Mouse (Mus musculus): ENCODE data around the gene Kmt2b. TPM values are rescaled to one million over a fixed set of nuclear protein-coding genes. Genes with fewer than 3 reads are reported as not detected.
A peak's percentile ranks its signal among the peaks of the same experiment; 100 is the strongest.

Kmt2b gene
- polyA plus RNA-seq, 1 experiment from 2014 or later = 12.6 TPM

GRCm38 (mm10) chr7:30585170-30585569 lies 3.4 kb downstream of the Kmt2b start:
- Histone ChIP-seq H3K27me3 (no peaks in the 10 kb centered on the region), H3K4me2 (replicated peaks) (no peak overlapping the region), H3K4me1 (peaks cover 20% of the 10 kb centered on the region), H3K27ac (no peak overlapping the region), H3K9me3 (no peaks in the 10 kb centered on the region), H3K9ac (no peak overlapping the region), H3K4me3 (no peak overlapping the region), H3K36me3 (peaks cover 67% of the 10 kb centered on the region)
- ATAC-seq (ENCODE audit: low FRiP score, low read depth) = no peak
- WGBS = 93% methylated on average over 7 of the region's 7 CpGs

DNA sequence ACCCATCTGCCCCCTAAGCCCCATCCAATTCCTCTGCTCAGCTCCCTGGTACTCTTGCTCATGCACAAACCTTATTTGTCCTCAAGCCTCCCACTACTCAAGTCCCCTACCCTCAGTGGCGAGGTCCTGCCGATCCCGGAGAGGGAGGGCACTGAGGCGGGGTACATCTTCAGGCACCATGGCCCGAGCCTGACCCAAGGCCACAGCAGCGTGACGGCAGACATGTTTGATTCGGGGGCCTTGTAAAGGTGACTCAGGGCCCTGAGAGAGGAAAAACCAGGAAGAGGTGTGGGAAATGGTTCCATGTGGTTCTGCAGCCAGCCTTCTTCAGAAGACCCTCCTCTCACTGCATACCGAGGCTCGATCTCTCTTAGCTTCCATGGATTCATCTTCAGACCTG lies 4.2 kb downstream of the Kmt2b start:
- Histone ChIP-seq H3K4me3 (no peak overlapping the region), H3K4me1 (peaks cover 13% of the 10 kb centered on the region), H3K27ac (no peak overlapping the region), H3K9me3 (no peaks in the 10 kb centered on the region), H3K9ac (no peak overlapping the region), H3K4me2 (replicated peaks) (no peak overlapping the region), H3K36me3 (peaks cover 75% of the 10 kb centered on the region), H3K27me3 (no peaks in the 10 kb centered on the region)
- WGBS = 94% methylated on average over 10 of the region's 10 CpGs
- no peak for ATAC-seq (ENCODE audit: low FRiP score, low read depth)

- Histone ChIP-seq H3K4me1 (peaks cover 1% of the 10 kb centered on the region), H3K36me3 (peaks cover 100% of the 10 kb centered on the region), H3K4me2 (replicated peaks) (no peak overlapping the region), H3K27ac (no peak overlapping the region), H3K9ac (no peak overlapping the region), H3K27me3 (no peaks in the 10 kb centered on the region), H3K4me3 (no peak overlapping the region), H3K9me3 (no peaks in the 10 kb centered on the region)
- 94% methylated on average over 16 of the region's 16 CpGs for WGBS
- ATAC-seq (ENCODE audit: low FRiP score, low read depth) = no peak
These were observed 7.0 kb downstream of the Kmt2b start for GRCm38 (mm10) chr7:30581547-30581946.

DNA sequence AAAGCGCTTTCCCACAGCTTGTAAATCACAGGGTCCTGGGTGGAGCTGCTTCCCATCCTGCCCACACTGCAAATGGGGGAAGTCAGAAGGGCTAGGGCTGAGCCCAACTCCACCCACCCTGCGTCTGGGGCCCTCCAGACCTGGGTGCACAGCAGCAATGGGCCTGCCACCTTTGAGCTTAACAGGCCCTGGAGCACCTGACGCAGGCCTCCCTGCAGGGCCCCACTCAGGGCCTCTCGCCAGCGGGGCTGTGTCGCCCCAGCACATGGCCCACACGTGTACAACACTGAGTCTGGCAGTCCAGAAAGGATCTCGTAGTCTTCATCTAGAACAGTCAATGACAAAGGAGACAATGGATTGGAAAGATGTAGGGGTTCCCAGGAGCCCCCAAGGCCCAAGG lies 8.6 kb downstream of the Kmt2b start:
- no peaks in the 10 kb centered on the region for H3K27me3 ChIP-seq
- WGBS = 92% methylated on average over 8 of the region's 8 CpGs
- H3K4me2 ChIP-seq (replicated peaks) = no peak overlapping the region
- H3K9me3 ChIP-seq = no peaks in the 10 kb centered on the region
- peaks cover 100% of the 10 kb centered on the region for H3K36me3 ChIP-seq
- H3K4me1 ChIP-seq = no peaks in the 10 kb centered on the region
- no peak overlapping the region for H3K9ac ChIP-seq
- H3K27ac ChIP-seq = no peak overlapping the region
- no peak overlapping the region for H3K4me3 ChIP-seq
- ATAC-seq (ENCODE audit: low FRiP score, low read depth) = no peak

- WGBS = 87% methylated on average over 2 of the region's 2 CpGs
- no peak for ATAC-seq (ENCODE audit: low FRiP score, low read depth)
- Histone ChIP-seq H3K9me3 (no peaks in the 10 kb centered on the region), H3K36me3 (peaks cover 97% of the 10 kb centered on the region), H3K4me3 (no peak overlapping the region), H3K27me3 (no peaks in the 10 kb centered on the region), H3K4me1 (no peaks in the 10 kb centered on the region), H3K4me2 (replicated peaks) (no peak overlapping the region), H3K9ac (no peak overlapping the region), H3K27ac (no peak overlapping the region)
These were observed 15.6 kb downstream of the Kmt2b start for GRCm38 (mm10) chr7:30572969-30573368.

DNA sequence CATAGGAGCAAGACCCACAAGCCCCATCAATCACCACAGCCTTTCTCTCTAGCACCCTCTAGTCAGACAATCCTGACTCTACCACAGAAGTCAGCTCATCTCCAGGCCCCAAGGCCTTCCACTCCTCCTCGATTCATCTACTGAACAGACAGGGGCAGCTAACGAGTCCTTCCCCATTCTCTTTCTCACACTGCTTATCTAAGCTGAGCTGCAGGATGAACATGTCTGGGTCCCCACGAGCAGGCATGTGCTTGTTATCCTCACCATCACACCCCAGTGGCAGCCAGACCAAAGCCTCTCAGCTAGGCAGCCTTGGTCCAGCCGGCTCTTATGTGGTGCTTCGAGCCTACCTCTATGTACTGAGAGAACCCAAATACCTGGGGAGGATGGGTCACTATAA lies 16.1 kb downstream of the Kmt2b start:
- Histone ChIP-seq H3K27me3 (no peaks in the 10 kb centered on the region), H3K4me1 (no peaks in the 10 kb centered on the region), H3K9ac (no peak overlapping the region), H3K9me3 (no peaks in the 10 kb centered on the region), H3K4me3 (no peak overlapping the region), H3K36me3 (peaks cover 95% of the 10 kb centered on the region), H3K27ac (no peak overlapping the region), H3K4me2 (replicated peaks) (no peak overlapping the region)
- 91% methylated on average over 5 of the region's 5 CpGs for WGBS
- no peak for ATAC-seq (ENCODE audit: low FRiP score, low read depth)

- Histone ChIP-seq H3K27me3 (no peaks in the 10 kb centered on the region), H3K36me3 (peaks cover 70% of the 10 kb centered on the region), H3K9me3 (no peaks in the 10 kb centered on the region), H3K4me2 (replicated peaks) (no peak overlapping the region), H3K4me3 (no peak overlapping the region), H3K4me1 (peaks cover 7% of the 10 kb centered on the region), H3K9ac (no peak overlapping the region), H3K27ac (no peak overlapping the region)
- 91% methylated on average over 11 of the region's 11 CpGs for WGBS
- no peak for ATAC-seq (ENCODE audit: low FRiP score, low read depth)
These were observed 21.0 kb downstream of the Kmt2b start for GRCm38 (mm10) chr7:30567555-30567954.

DNA sequence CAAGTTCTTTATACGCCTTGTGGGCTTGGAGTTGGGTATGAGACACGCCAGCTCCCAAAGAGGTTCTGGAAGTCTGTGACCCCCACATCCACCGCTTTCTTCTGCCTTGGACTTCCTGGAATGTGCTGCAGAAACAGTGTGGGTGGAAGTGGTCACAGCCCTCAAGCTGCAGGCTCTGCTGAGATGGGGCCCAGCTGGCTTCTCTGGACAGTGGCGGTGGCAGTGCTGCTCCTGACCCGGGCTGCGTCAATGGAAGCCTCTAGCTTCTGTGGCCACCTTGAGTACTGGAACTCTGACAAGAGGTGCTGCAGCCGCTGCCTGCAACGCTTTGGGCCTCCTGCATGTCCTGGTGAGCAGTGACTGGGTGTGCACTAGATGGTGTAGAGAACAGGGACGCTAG lies 22.5 kb downstream of the Kmt2b start:
- no peak for ATAC-seq (ENCODE audit: low FRiP score, low read depth)
- no peak overlapping the region for H3K9ac ChIP-seq
- H3K27ac ChIP-seq = no peak overlapping the region
- H3K27me3 ChIP-seq = no peaks in the 10 kb centered on the region
- no peak overlapping the region for H3K4me3 ChIP-seq
- WGBS = 93% methylated on average over 9 of the region's 9 CpGs
- H3K4me1 ChIP-seq = peaks cover 16% of the 10 kb centered on the region
- no peaks in the 10 kb centered on the region for H3K9me3 ChIP-seq
- peaks cover 58% of the 10 kb centered on the region for H3K36me3 ChIP-seq
- H3K4me2 ChIP-seq (replicated peaks) = no peak overlapping the region

DNA sequence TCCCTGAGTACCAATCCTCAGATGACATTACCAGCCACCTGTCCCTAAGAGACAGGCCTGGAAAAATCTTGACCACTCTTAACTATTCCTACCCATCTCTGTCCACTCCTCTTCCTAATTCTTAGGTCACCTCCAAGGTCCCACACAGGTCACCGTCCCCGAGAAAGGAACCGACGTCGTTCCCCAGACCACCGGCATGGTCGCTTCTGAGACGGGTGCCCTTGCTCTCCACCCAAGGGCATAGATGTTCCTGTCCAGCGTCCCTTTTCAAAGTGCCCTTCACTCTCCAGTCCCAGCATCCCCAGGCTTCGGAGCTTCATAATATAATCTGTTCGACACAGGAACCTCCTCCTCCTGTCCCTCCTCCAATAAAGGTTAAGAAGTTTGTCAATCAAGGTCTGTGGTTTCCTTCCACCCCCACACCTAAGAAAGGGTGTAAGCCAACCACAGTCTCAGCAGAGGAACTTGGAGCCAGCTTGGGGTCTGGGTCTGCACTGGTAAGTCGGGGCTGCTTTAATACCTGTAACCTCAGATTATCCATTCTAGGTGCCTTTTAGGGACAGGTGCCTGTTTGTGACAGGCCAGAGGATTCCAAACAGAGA lies 23.5 kb downstream of the Kmt2b start, which contains the start of gene Igflr1:
Gene Igflr1, plus strand, starts transcription at position 458 of the 602 bp plus-strand sequence.
- 96% methylated on average over 12 of the region's 12 CpGs for WGBS
- peaks cover 48% of the 10 kb centered on the region for H3K36me3 ChIP-seq

DNA sequence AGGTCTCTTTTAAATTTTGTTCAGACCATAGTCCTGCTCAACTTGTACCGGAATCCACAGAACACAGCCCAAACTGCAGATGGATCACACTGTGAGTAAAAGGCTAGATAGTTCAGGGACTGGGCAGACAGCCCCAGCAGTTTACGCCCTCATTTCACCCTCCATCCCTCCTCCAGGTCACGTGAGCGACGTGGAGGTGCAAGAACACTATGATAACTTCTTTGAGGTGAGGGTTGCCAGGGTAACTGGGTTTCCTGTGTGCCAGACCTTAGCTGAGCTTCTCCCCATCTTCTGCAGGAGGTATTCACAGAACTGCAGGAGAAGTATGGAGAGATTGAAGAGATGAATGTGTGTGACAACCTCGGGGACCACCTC lies 24.6 kb downstream of the Kmt2b start:
- H3K4me2 ChIP-seq (replicated peaks) = peak overlapping the region; percentile 82
- no peaks in the 10 kb centered on the region for H3K27me3 ChIP-seq
- H3K27ac ChIP-seq = peak overlapping the region; percentile 97; the same call in 1 of the 2 replicates
- H3K4me1 ChIP-seq = peaks cover 25% of the 10 kb centered on the region
- H3K9ac ChIP-seq = peak overlapping the region; percentile 81
- peak overlapping the region; percentile 74 for H3K4me3 ChIP-seq
- peaks cover 36% of the 10 kb centered on the region for H3K36me3 ChIP-seq
- 20% methylated on average over 6 of the region's 6 CpGs for WGBS
- no peaks in the 10 kb centered on the region for H3K9me3 ChIP-seq
- ATAC-seq (ENCODE audit: low FRiP score, low read depth) = no peak

More for the DNA sequence above, 23.5 kb downstream of the Kmt2b start, which contains the start of gene Igflr1:
- Histone ChIP-seq H3K4me3 (peak within 1 kb of the TSS; percentile 74; the same call in 1 of the 2 replicates), H3K27me3 (no peaks in the 10 kb centered on the region), H3K4me1 (peaks cover 19% of the 10 kb centered on the region), H3K4me2 (replicated peaks) (peak within 1 kb of the TSS; percentile 82), H3K9me3 (no peaks in the 10 kb centered on the region), H3K27ac (no peak within 1 kb of the TSS; the same call in 1 of the 2 replicates), H3K9ac (no peak within 1 kb of the TSS)
- no peak for ATAC-seq (ENCODE audit: low FRiP score, low read depth)

GRCm38 (mm10) chr7:30563117-30563905 lies 25.2 kb downstream of the Kmt2b start, which contains the start of the genes U2af1l4, Gm49396 and Psenen:
U2af1l4 (plus strand) TSS chr7:30563301.
Gm49396 (plus strand) TSS chr7:30563344.
Psenen (minus strand) TSS chr7:30563627.
- under 1% methylated on average over 45 of the region's 45 CpGs for WGBS
- no peaks in the 10 kb centered on the region for H3K27me3 ChIP-seq
- H3K36me3 ChIP-seq = peaks cover 30% of the 10 kb centered on the region
- ATAC-seq (ENCODE audit: low FRiP score, low read depth) = peak; percentile 89
- peaks cover 31% of the 10 kb centered on the region for H3K4me1 ChIP-seq
- H3K4me2 ChIP-seq (replicated peaks) = peak within 1 kb of the TSS; percentile 82
- H3K4me3 ChIP-seq = peak within 1 kb of the TSS; percentile 74
- H3K9ac ChIP-seq = peak within 1 kb of the TSS; percentile 81
- peak within 1 kb of the TSS; percentile 97 for H3K27ac ChIP-seq
- no peaks in the 10 kb centered on the region for H3K9me3 ChIP-seq

- no peak; the same call in 1 of the 2 replicates for ATAC-seq (ENCODE audit: low FRiP score, low read depth)
- WGBS = 1% methylated on average over 27 of the region's 27 CpGs
- H3K27ac ChIP-seq = peak overlapping the region; percentile 73; the same call in 1 of the 2 replicates
These were observed 25.9 kb downstream of the Kmt2b start for GRCm38 (mm10) chr7:30562526-30563116.

More at GRCm38 (mm10) chr7:30562526-30563116, 25.9 kb downstream of the Kmt2b start:
- peaks cover 28% of the 10 kb centered on the region for H3K36me3 ChIP-seq
- H3K27me3 ChIP-seq = no peaks in the 10 kb centered on the region
- H3K4me2 ChIP-seq (replicated peaks) = peak overlapping the region; percentile 82
- H3K4me3 ChIP-seq = peak overlapping the region; percentile 74
- H3K4me1 ChIP-seq = peaks cover 37% of the 10 kb centered on the region
- peak overlapping the region; percentile 81 for H3K9ac ChIP-seq
- no peaks in the 10 kb centered on the region for H3K9me3 ChIP-seq
